Mouse (Mus musculus): Measurements from ENCODE around the gene Bmi1. TPM values are rescaled to one million over a fixed set of nuclear protein-coding genes. Genes with fewer than 3 reads are reported as not detected.

Bmi1 gene
- polyA plus RNA-seq, 1 experiment = 0.13 TPM

DNA sequence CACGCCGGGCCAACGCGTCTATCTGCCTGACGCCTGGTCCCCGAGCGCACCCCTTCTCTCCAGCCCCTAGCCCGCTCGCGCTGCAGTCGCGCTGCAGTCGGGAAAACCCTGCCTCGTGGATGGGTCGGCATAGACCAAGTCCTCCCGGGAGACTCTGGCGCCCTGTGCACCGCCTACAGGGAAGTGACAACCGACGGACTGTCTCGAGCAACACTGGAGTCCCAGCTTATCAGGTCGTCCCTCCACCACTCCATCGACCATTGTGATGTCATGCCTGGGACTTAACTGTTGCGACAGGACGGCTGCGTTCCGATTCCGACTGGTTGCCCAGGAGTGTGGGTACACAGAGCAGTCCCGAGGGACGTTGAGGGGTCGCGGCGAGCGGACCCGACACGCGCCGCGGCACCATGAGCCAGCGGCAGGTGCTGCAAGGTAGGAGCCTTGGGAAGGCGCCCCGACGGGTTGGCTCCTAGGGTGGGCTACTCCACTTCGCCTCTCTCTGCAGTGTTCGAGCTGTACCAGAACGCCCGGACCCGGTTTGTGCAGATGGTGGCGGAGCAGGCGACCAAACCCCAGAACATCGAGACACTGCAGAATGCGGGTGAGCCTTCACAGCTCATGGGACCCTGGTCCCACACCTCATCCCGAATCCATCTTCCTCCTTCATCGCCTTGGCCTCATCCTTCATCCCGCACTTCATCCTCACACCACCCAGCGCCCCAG is 22.0 kb downstream of the Bmi1 start:
- H3K27me3 ChIP-seq (ENCODE audit: control insufficient read depth) = peaks cover 93% of the 10 kb centered on the region
- TF ChIP-seq TAL1 (IDR thresholded peaks at IDR 0.05; ENCODE audit: low read length) (no peak), GATA1 (IDR thresholded peaks at IDR 0.05; ENCODE audit: low read length) (no peak)
- no peaks in the 10 kb centered on the region for H3K36me3 ChIP-seq (ENCODE audit: control insufficient read depth)
- H3K4me1 ChIP-seq (ENCODE audit: control insufficient read depth) = peaks cover 6% of the 10 kb centered on the region
- H3K9me3 ChIP-seq (ENCODE audit: control insufficient read depth, low read length) = peaks cover 5% of the 10 kb centered on the region; the same call in 1 of the 2 replicates
- no peak overlapping the region for H3K4me3 ChIP-seq (replicated peaks)

DNA sequence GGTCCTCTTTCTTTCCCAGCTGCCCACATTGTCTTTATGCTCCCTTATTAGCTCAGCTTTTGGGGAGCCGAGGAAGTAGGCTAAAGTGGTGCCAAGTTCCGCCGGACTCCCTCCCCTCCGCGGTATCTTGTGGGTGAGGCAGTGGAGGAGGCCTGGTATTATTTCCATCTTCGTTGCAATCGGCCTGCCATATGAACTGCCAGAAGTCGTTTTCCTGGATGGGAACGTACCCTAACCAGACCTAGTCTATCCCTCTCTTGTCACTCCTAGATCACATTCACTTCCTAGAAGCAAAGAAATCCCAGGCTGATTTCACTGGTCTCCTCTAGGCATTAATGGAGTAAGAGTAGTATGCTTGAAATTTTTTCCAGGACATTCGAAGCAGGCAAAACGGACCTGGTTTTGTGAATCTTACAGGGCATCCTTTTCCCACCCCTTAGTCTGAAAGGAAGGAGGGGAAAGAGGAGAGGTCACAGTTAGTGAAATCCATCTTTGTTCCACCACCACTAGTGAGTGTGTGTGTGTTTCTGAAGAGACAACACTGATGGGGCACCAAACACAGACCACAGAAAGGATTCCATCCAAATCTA is 22.7 kb downstream of the Bmi1 start:
- H3K4me1 ChIP-seq (ENCODE audit: control insufficient read depth) = no peaks in the 10 kb centered on the region; the same call in 1 of the 2 replicates
- peaks cover 90% of the 10 kb centered on the region for H3K27me3 ChIP-seq (ENCODE audit: control insufficient read depth)
- H3K9me3 ChIP-seq (ENCODE audit: control insufficient read depth, low read length) = peaks cover 5% of the 10 kb centered on the region; the same call in 1 of the 2 replicates
- no peaks in the 10 kb centered on the region for H3K36me3 ChIP-seq (ENCODE audit: control insufficient read depth)
- TF ChIP-seq TAL1 (IDR thresholded peaks at IDR 0.05; ENCODE audit: low read length) = no peak
- H3K4me3 ChIP-seq (replicated peaks) = no peak overlapping the region

DNA sequence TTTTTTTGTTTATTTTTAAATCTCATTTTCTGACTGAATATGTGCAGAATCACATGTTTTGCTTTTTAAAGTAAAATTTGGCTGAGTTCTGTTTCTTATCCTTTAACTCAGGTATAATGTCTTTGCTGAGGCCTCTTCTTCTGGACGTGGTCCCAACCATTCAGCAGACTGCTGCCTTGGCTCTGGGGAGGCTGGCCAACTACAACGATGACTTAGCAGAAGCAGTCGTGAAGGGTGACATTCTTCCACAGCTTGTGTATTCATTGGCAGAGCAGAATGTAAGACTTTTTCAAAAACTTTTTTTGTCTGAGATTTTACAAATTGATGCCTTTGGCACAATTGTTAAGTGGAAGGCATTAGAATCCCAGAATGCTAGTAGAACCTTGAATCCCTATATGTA is 33.5 kb downstream of the Bmi1 start:
- Histone ChIP-seq H3K36me3 (ENCODE audit: control insufficient read depth) (no peaks in the 10 kb centered on the region), H3K4me1 (ENCODE audit: control insufficient read depth) (no peaks in the 10 kb centered on the region)
- no peak for TF ChIP-seq GATA1 (IDR thresholded peaks at IDR 0.05; ENCODE audit: low read length)
- TF ChIP-seq TAL1 (IDR thresholded peaks at IDR 0.05; ENCODE audit: low read length) = no peak

GRCm38 (mm10) chr2:18713071-18713470 is 36.3 kb downstream of the Bmi1 start:
- no peaks in the 10 kb centered on the region for H3K9me3 ChIP-seq (ENCODE audit: control insufficient read depth, low read length)
- H3K27me3 ChIP-seq (ENCODE audit: control insufficient read depth) = no peaks in the 10 kb centered on the region
- no peaks in the 10 kb centered on the region for H3K36me3 ChIP-seq (ENCODE audit: control insufficient read depth)
- H3K4me3 ChIP-seq (replicated peaks) = no peak overlapping the region
- H3K4me1 ChIP-seq (ENCODE audit: control insufficient read depth) = no peaks in the 10 kb centered on the region
- no peak for TF ChIP-seq TAL1 (IDR thresholded peaks at IDR 0.05; ENCODE audit: low read length)

More for the DNA sequence above, 33.5 kb downstream of the Bmi1 start:
- Histone ChIP-seq H3K27me3 (ENCODE audit: control insufficient read depth) (no peaks in the 10 kb centered on the region), H3K4me3 (replicated peaks) (no peak overlapping the region), H3K9me3 (ENCODE audit: control insufficient read depth, low read length) (no peaks in the 10 kb centered on the region)

DNA sequence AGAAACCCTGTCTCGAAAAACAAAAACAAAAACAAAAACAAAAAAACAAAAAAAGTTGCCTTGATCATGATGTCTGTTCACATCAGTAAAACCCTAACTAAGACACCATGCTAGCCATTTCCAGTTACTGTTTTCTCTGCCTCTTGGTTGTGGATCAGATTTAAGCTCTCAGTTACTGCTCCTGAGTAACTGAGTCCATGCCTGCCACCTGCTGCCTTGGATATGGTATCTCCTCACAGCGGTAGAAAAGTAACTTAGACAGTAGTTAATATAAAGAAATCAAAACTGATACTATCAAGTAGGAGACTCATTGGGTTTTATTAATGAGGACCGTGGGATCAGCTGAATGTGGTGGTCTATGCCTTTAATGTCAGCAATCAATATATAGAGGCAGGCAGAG is 37.5 kb downstream of the Bmi1 start:
- no peaks in the 10 kb centered on the region for H3K9me3 ChIP-seq (ENCODE audit: control insufficient read depth, low read length)
- no peaks in the 10 kb centered on the region for H3K4me1 ChIP-seq (ENCODE audit: control insufficient read depth)
- no peak for TF ChIP-seq TAL1 (IDR thresholded peaks at IDR 0.05; ENCODE audit: low read length)
- no peak for TF ChIP-seq GATA1 (IDR thresholded peaks at IDR 0.05; ENCODE audit: low read length)
- H3K27me3 ChIP-seq (ENCODE audit: control insufficient read depth) = no peaks in the 10 kb centered on the region
- no peak overlapping the region for H3K4me3 ChIP-seq (replicated peaks)
- H3K36me3 ChIP-seq (ENCODE audit: control insufficient read depth) = no peaks in the 10 kb centered on the region

DNA sequence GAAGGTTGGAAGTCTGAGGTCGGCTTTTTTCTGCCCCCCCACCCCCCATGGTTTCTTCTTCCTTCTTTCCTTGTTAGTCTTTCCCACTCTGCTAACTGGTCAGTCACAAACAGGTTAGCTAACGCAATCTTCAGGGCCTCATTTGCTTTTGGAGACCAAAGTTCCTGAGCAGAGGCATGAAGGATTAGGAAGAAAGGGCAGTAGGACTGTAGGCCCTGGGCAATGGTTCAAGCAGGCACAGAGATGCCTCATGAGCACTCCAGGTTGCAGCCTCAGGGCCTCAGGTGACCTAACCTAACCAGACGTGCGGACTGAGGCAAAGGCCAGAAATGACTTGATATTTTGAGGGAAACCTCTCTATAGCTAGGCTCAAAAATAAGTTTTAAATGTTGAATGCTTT is 41.7 kb downstream of the Bmi1 start:
- Histone ChIP-seq H3K9me3 (ENCODE audit: control insufficient read depth, low read length) (no peaks in the 10 kb centered on the region), H3K4me3 (replicated peaks) (no peak overlapping the region), H3K36me3 (ENCODE audit: control insufficient read depth) (no peaks in the 10 kb centered on the region), H3K4me1 (ENCODE audit: control insufficient read depth) (no peaks in the 10 kb centered on the region), H3K27me3 (ENCODE audit: control insufficient read depth) (no peaks in the 10 kb centered on the region)
- TF ChIP-seq GATA1 (IDR thresholded peaks at IDR 0.05; ENCODE audit: low read length) (no peak), TAL1 (IDR thresholded peaks at IDR 0.05; ENCODE audit: low read length) (no peak)

DNA sequence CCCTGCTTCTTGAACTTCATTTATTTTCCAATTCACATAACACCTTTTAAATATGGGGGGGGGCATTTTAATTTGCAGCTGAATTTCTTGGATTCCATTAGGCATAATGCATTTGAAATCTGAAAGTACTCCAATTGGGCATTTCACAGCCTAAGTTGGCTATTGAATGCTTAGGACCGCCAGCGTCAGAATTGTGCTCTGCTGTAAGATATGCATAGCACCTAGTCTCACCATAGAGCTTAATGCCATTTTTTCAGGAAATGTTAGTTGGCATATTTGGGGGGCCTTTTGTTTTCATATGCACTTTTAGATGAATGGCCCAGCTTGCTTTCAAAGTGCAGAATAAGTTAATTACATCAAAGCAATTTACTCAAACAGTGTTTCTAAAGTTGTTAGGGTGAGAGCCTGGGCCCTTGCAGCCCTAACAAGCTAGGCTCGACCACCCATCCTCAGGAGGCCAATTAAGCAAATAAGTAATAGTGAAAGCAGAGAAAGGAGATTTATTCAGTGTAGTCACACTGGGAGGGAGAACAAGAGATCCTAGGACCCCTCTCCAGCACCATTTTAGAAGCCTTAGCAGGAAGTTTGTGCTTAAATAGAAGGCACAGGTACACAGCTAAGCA is 45.5 kb downstream of the Bmi1 start:
- Histone ChIP-seq H3K36me3 (ENCODE audit: control insufficient read depth) (no peaks in the 10 kb centered on the region), H3K4me1 (ENCODE audit: control insufficient read depth) (no peaks in the 10 kb centered on the region), H3K9me3 (ENCODE audit: control insufficient read depth, low read length) (no peaks in the 10 kb centered on the region), H3K27me3 (ENCODE audit: control insufficient read depth) (no peaks in the 10 kb centered on the region), H3K4me3 (replicated peaks) (no peak overlapping the region)
- TF ChIP-seq TAL1 (IDR thresholded peaks at IDR 0.05; ENCODE audit: low read length) = no peak
- no peak for TF ChIP-seq GATA1 (IDR thresholded peaks at IDR 0.05; ENCODE audit: low read length)

DNA sequence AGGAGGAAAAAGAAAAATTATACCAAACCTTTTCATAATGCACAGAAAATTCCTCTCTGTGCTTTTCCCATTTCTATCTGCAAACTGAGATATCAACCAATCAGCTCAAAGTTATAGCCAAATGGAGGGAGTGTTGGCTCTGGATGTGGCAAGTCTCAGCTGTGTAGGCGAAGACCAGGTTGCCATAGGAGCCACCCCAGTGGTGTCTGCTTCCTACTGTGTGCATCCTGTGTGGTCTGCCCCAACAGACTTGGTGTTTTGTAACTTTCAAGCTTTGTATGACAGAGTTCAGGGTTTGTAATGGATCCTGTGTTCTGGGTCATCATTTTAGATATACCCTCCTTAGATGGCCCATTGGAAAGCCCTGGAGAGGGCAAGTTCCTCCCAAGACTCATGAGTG is 47.6 kb downstream of the Bmi1 start:
- Histone ChIP-seq H3K9me3 (ENCODE audit: control insufficient read depth, low read length) (no peaks in the 10 kb centered on the region), H3K27me3 (ENCODE audit: control insufficient read depth) (no peaks in the 10 kb centered on the region), H3K4me1 (ENCODE audit: control insufficient read depth) (no peaks in the 10 kb centered on the region)

DNA sequence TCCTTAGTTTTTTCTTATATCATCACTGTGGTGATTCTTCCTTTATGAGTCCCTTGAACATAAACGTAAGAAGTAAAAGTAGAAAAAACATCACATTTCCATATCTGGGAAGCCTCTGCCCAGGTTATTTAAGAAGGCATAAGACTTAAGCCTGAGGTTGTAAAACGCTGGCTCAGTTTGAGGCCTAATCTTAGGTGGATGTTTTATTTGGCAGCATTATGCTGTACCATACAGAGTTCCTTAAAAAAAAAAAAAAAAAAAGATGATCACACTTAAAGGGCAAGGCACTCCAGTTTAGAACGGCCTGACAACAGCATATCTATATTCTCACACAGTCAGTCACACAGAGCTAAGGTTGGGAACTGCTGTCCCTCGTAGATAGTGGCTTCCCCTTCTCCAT is 49.1 kb downstream of the Bmi1 start:
- no peaks in the 10 kb centered on the region for H3K27me3 ChIP-seq (ENCODE audit: control insufficient read depth)
- TF ChIP-seq GATA1 (IDR thresholded peaks at IDR 0.05; ENCODE audit: low read length) (no peak), TAL1 (IDR thresholded peaks at IDR 0.05; ENCODE audit: low read length) (no peak)
- no peaks in the 10 kb centered on the region for H3K36me3 ChIP-seq (ENCODE audit: control insufficient read depth)
- H3K4me3 ChIP-seq (replicated peaks) = no peak overlapping the region
- H3K4me1 ChIP-seq (ENCODE audit: control insufficient read depth) = no peaks in the 10 kb centered on the region
- H3K9me3 ChIP-seq (ENCODE audit: control insufficient read depth, low read length) = no peaks in the 10 kb centered on the region

More for the DNA sequence above, 47.6 kb downstream of the Bmi1 start:
- no peaks in the 10 kb centered on the region for H3K36me3 ChIP-seq (ENCODE audit: control insufficient read depth)
- TF ChIP-seq TAL1 (IDR thresholded peaks at IDR 0.05; ENCODE audit: low read length) (no peak), GATA1 (IDR thresholded peaks at IDR 0.05; ENCODE audit: low read length) (no peak)
- H3K4me3 ChIP-seq (replicated peaks) = no peak overlapping the region
